Mouse (Mus musculus): Measurements from ENCODE around the gene Hoxa11. TPM values are rescaled to one million over a fixed set of nuclear protein-coding genes. Genes with fewer than 3 reads are reported as not detected.

The Hoxa11 gene
- polyA plus RNA-seq, 1 experiment = not detected

GRCm38 (mm10) chr6:52223939-52224760 is 21.5 kb downstream of the Hoxa11 start:
- Histone ChIP-seq H3K9ac (ENCODE audit: low read depth, poor library complexity, severe bottlenecking) (no peak overlapping the region), H3K36me3 (ENCODE audit: control insufficient read depth, insufficient read depth, low read length, poor library complexity, severe bottlenecking) (no peaks in the 10 kb centered on the region), H3K27ac (ENCODE audit: insufficient read depth, low read length) (no peak overlapping the region), H3K27me3 (ENCODE audit: control insufficient read depth, insufficient read depth, low read length, poor library complexity, severe bottlenecking) (peaks cover 59% of the 10 kb centered on the region), H3K4me3 (ENCODE audit: low read depth, low read length) (no peak overlapping the region), H3K9me3 (replicated peaks; ENCODE audit: control insufficient read depth, insufficient read depth, low read length, poor library complexity, severe bottlenecking) (no peaks in the 10 kb centered on the region), H3K4me1 (ENCODE audit: control insufficient read depth, insufficient read depth, low read length) (no peaks in the 10 kb centered on the region)
- no peak for TF ChIP-seq CTCF (IDR thresholded peaks at IDR 0.05; ENCODE audit: low read depth, low read length)
- no peak for TF ChIP-seq POLR2A (IDR thresholded peaks at IDR 0.05; ENCODE audit: insufficient read depth, low read length)
- TF ChIP-seq EP300 (IDR thresholded peaks at IDR 0.05; ENCODE audit: insufficient read depth, low read depth, low read length) = no peak

GRCm38 (mm10) chr6:52222729-52223128 is 22.9 kb downstream of the Hoxa11 start:
- H3K27me3 ChIP-seq (ENCODE audit: control insufficient read depth, insufficient read depth, low read length, poor library complexity, severe bottlenecking) = peaks cover 63% of the 10 kb centered on the region
- H3K27ac ChIP-seq (ENCODE audit: insufficient read depth, low read length) = no peak overlapping the region
- TF ChIP-seq EP300 (IDR thresholded peaks at IDR 0.05; ENCODE audit: insufficient read depth, low read depth, low read length) = no peak
- no peak for TF ChIP-seq CTCF (IDR thresholded peaks at IDR 0.05; ENCODE audit: low read depth, low read length)
- no peak for TF ChIP-seq POLR2A (IDR thresholded peaks at IDR 0.05; ENCODE audit: insufficient read depth, low read length)
- no peaks in the 10 kb centered on the region for H3K9me3 ChIP-seq (replicated peaks; ENCODE audit: control insufficient read depth, insufficient read depth, low read length, poor library complexity, severe bottlenecking)
- no peak overlapping the region for H3K4me3 ChIP-seq (ENCODE audit: low read depth, low read length)
- no peaks in the 10 kb centered on the region for H3K4me1 ChIP-seq (ENCODE audit: control insufficient read depth, insufficient read depth, low read length)
- H3K9ac ChIP-seq (ENCODE audit: low read depth, poor library complexity, severe bottlenecking) = no peak overlapping the region
- no peaks in the 10 kb centered on the region for H3K36me3 ChIP-seq (ENCODE audit: control insufficient read depth, insufficient read depth, low read length, poor library complexity, severe bottlenecking)

- H3K36me3 ChIP-seq (ENCODE audit: control insufficient read depth, insufficient read depth, low read length, poor library complexity, severe bottlenecking) = no peaks in the 10 kb centered on the region
- H3K27ac ChIP-seq (ENCODE audit: insufficient read depth, low read length) = no peak overlapping the region
- no peak overlapping the region for H3K4me3 ChIP-seq (ENCODE audit: low read depth, low read length)
- H3K27me3 ChIP-seq (ENCODE audit: control insufficient read depth, insufficient read depth, low read length, poor library complexity, severe bottlenecking) = peaks cover 61% of the 10 kb centered on the region
- H3K9me3 ChIP-seq (replicated peaks; ENCODE audit: control insufficient read depth, insufficient read depth, low read length, poor library complexity, severe bottlenecking) = no peaks in the 10 kb centered on the region
- no peak overlapping the region for H3K9ac ChIP-seq (ENCODE audit: low read depth, poor library complexity, severe bottlenecking)
- TF ChIP-seq EP300 (IDR thresholded peaks at IDR 0.05; ENCODE audit: insufficient read depth, low read depth, low read length) (no peak), CTCF (IDR thresholded peaks at IDR 0.05; ENCODE audit: low read depth, low read length) (no peak), POLR2A (IDR thresholded peaks at IDR 0.05; ENCODE audit: insufficient read depth, low read length) (no peak)
- no peaks in the 10 kb centered on the region for H3K4me1 ChIP-seq (ENCODE audit: control insufficient read depth, insufficient read depth, low read length)
Measured at GRCm38 (mm10) chr6:52221993-52222685, 23.5 kb downstream of the Hoxa11 start.

- peaks cover 61% of the 10 kb centered on the region for H3K27me3 ChIP-seq (ENCODE audit: control insufficient read depth, insufficient read depth, low read length, poor library complexity, severe bottlenecking)
- H3K27ac ChIP-seq (ENCODE audit: insufficient read depth, low read length) = no peak within 1 kb of the TSS
- no peaks in the 10 kb centered on the region for H3K9me3 ChIP-seq (replicated peaks; ENCODE audit: control insufficient read depth, insufficient read depth, low read length, poor library complexity, severe bottlenecking)
- H3K4me3 ChIP-seq (ENCODE audit: low read depth, low read length) = peak within 1 kb of the TSS; percentile 72
- no peaks in the 10 kb centered on the region for H3K36me3 ChIP-seq (ENCODE audit: control insufficient read depth, insufficient read depth, low read length, poor library complexity, severe bottlenecking)
- TF ChIP-seq CTCF (IDR thresholded peaks at IDR 0.05; ENCODE audit: low read depth, low read length) (peak; percentile 86), EP300 (IDR thresholded peaks at IDR 0.05; ENCODE audit: insufficient read depth, low read depth, low read length) (no peak), POLR2A (IDR thresholded peaks at IDR 0.05; ENCODE audit: insufficient read depth, low read length) (no peak)
- peak within 1 kb of the TSS; percentile 23 for H3K9ac ChIP-seq (ENCODE audit: low read depth, poor library complexity, severe bottlenecking)
- no peaks in the 10 kb centered on the region for H3K4me1 ChIP-seq (ENCODE audit: control insufficient read depth, insufficient read depth, low read length)
Measured at GRCm38 (mm10) chr6:52221337-52221992, 24.1 kb downstream of the Hoxa11 start, which contains the start of gene Hoxa7. Gene Hoxa7, minus strand, starts transcription at chr6:52221854.

- no peak overlapping the region for H3K27ac ChIP-seq (ENCODE audit: insufficient read depth, low read length)
- peaks cover 61% of the 10 kb centered on the region for H3K27me3 ChIP-seq (ENCODE audit: control insufficient read depth, insufficient read depth, low read length, poor library complexity, severe bottlenecking)
- H3K9ac ChIP-seq (ENCODE audit: low read depth, poor library complexity, severe bottlenecking) = peak overlapping the region; percentile 23
Measured at GRCm38 (mm10) chr6:52220865-52221310, 24.7 kb downstream of the Hoxa11 start.

More at GRCm38 (mm10) chr6:52220865-52221310, 24.7 kb downstream of the Hoxa11 start:
- Histone ChIP-seq H3K4me3 (ENCODE audit: low read depth, low read length) (peak overlapping the region; percentile 72), H3K36me3 (ENCODE audit: control insufficient read depth, insufficient read depth, low read length, poor library complexity, severe bottlenecking) (no peaks in the 10 kb centered on the region), H3K9me3 (replicated peaks; ENCODE audit: control insufficient read depth, insufficient read depth, low read length, poor library complexity, severe bottlenecking) (no peaks in the 10 kb centered on the region), H3K4me1 (ENCODE audit: control insufficient read depth, insufficient read depth, low read length) (no peaks in the 10 kb centered on the region)
- no peak for TF ChIP-seq CTCF (IDR thresholded peaks at IDR 0.05; ENCODE audit: low read depth, low read length)
- TF ChIP-seq EP300 (IDR thresholded peaks at IDR 0.05; ENCODE audit: insufficient read depth, low read depth, low read length) = no peak
- no peak for TF ChIP-seq POLR2A (IDR thresholded peaks at IDR 0.05; ENCODE audit: insufficient read depth, low read length)

Data from ES-Bruce4 (cell line).